ENCODE assay signal across 18 mouse cellular contexts in the genomic region with DNA sequence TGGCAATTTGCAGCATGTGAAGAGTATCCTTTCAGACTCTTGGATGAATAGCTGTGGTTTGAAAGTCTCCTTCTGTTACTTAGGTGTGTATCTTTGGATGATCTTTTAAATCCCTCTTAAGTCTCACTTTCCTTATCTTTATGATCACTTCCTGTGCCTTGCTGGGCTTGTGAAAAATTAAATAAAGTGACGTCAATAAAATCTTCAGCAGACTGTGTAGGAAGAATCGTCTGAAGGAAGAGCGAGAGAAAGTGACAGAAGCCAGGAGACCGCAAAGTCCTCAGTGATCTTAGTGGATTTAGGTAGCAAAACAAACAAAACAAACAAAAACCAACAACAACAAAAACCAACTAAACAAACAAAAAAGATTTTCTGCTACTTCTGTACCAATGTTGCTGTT.
DNase-seq lines count a peak whose midpoint lies in the region; ATAC-seq lines count a peak whose summit lies in the region.
"Had no signal": no experiment of that assay in that cellular context is flagged by ENCODE, and none has a peak within 500 bp of the region (broad histone marks: within the 10 kb centered on the region; RNA-seq: fewer than 3 reads in every experiment).

No protein-coding gene starts in this region.

- intact Hi-C loops in gastrocnemius, postnatal 36 days (cut with DNase I), result no loop called here

- DNase-seq in CD4-positive, CD25-positive, alpha-beta regulatory T cell, adult 2 months (ENCODE audit: low read depth, low spot score), result peak; percentile 58
- no peak for DNase-seq in Muller cell, postnatal 12 days (ENCODE audit: inconsistent ontology term)
- DNase-seq in gastrocnemius, postnatal 36 days, result no peak
- no peak for DNase-seq in lung, adult 18-20 months
- DNase-seq: adrenal gland, adult 8-10 months; adrenal gland, postnatal 14 days; adrenal gland, postnatal 36 days; cerebellum, adult 11-12 months; cerebellum, adult 2 months; cerebellum, adult 9-10 months; cerebellum, postnatal 10 days; cerebellum, postnatal 25 days; forebrain, postnatal 0 days had no signal

- peak; percentile 57 for ATAC-seq in activated CD4-positive, CD25-positive, alpha-beta regulatory T cell, adult 4 months
- peak; percentile 56 for ATAC-seq in inflammation-experienced regulatory T-cells, adult 6 months
- no peak for ATAC-seq in granulocyte monocyte progenitor cell, adult 5-6 weeks (replicated peaks; ENCODE audit: poor library complexity, severe bottlenecking)
- ATAC-seq: forebrain, embryonic 13.5 days; forebrain, embryonic 15.5 days; forebrain, postnatal 0 days had no signal
